Mouse (Mus musculus) neural tube, embryonic 15.5 days (tissue): ENCODE data around the gene Dnajb2. TPM values are rescaled to one million over a fixed set of nuclear protein-coding genes. Genes with fewer than 3 reads are reported as not detected.
A peak's percentile ranks its signal among the peaks of the same experiment; 100 is the strongest.

Experiments
- ATAC-seq: fragments of 200-750 bp; cut with Nextera tagmentation; 2 replicates; pipeline ENCODE4 v1.8.0; 2017; ENCODE audit warnings: mild to moderate bottlenecking, moderate TSS enrichment, moderate library complexity; ENCODE audit not compliant: low FRiP score
- H3K27ac ChIP-seq: fragments of 300-500 bp; sonication (generic); replicated peaks from 2 replicates; pipeline ENCODE4 v1.5.1; 2015; ENCODE audit warnings: mild to moderate bottlenecking, inconsistent platforms
- H3K27me3 ChIP-seq: fragments of 300-500 bp; sonication (generic); replicated peaks from 2 replicates; pipeline ENCODE4 v1.6.1; 2015; ENCODE audit warnings: inconsistent platforms
- H3K36me3 ChIP-seq: fragments of 300-500 bp; sonication (generic); 2 replicates; pipeline ENCODE4 v1.6.1; 2015; ENCODE audit warnings: inconsistent platforms
- H3K4me1 ChIP-seq: fragments of 300-500 bp; sonication (generic); 2 replicates; pipeline ENCODE4 v1.6.1; 2015; ENCODE audit warnings: inconsistent platforms
- H3K4me2 ChIP-seq: fragments of 300-500 bp; sonication (generic); 2 replicates; pipeline ENCODE4 v1.6.1; 2015; ENCODE audit warnings: inconsistent platforms, mild to moderate bottlenecking, moderate library complexity
- H3K4me3 ChIP-seq: fragments of 300-500 bp; sonication (generic); replicated peaks from 2 replicates; pipeline ENCODE4 v1.5.1; 2015; ENCODE audit warnings: mild to moderate bottlenecking, inconsistent platforms
- H3K9ac ChIP-seq: fragments of 300-500 bp; sonication (generic); replicated peaks from 2 replicates; pipeline ENCODE4 v1.6.1; 2015; ENCODE audit warnings: mild to moderate bottlenecking, inconsistent platforms
- H3K9me3 ChIP-seq: fragments of 300-500 bp; sonication (generic); replicated peaks from 2 replicates; pipeline ENCODE4 v1.6.1; 2016; ENCODE audit warnings: inconsistent platforms
- WGBS: fragments of 180-500 bp; shearing (Covaris S2); methylation state at CpG from one replicate; pipeline ENCODE4 v1.1.7; 2015; ENCODE audit warnings: mixed read lengths; 5-methylcytosine and 5-hydroxymethylcytosine counted together
- microRNA-seq: library from miRNA; unstranded; fragments of <30 nt; microRNA quantifications from one replicate; pipeline ENCODE4, GENCODE M21; 2017
- polyA plus RNA-seq: library from polyadenylated mRNA; unstranded; fragments of >200 nt; fragmentation: Nextera tagmentation; extraction: Ambion mirVana; gene quantifications from 2 replicates; pipeline ENCODE4 v1.2.1, GENCODE M21; 2015

The Dnajb2 gene
- polyA plus RNA-seq, 1 experiment from 2014 or later: 90.7 TPM

GRCm38 (mm10) chr1:75289376-75289775 is 53.2 kb downstream of the Dnajb2 start:
- Histone ChIP-seq H3K9me3 (no peaks in the 10 kb centered on the region), H3K9ac (no peak overlapping the region; the same call in 1 of the 2 replicates), H3K36me3 (no peaks in the 10 kb centered on the region), H3K4me2 (peak overlapping the region; percentile 20; the same call in 1 of the 2 replicates), H3K27me3 (no peaks in the 10 kb centered on the region), H3K4me1 (peaks cover 32% of the 10 kb centered on the region), H3K4me3 (no peak overlapping the region), H3K27ac (peak overlapping the region; percentile 89)
- ATAC-seq: peak; percentile 87
- WGBS: 1% methylated on average over 7 of the region's 7 CpGs

DNA sequence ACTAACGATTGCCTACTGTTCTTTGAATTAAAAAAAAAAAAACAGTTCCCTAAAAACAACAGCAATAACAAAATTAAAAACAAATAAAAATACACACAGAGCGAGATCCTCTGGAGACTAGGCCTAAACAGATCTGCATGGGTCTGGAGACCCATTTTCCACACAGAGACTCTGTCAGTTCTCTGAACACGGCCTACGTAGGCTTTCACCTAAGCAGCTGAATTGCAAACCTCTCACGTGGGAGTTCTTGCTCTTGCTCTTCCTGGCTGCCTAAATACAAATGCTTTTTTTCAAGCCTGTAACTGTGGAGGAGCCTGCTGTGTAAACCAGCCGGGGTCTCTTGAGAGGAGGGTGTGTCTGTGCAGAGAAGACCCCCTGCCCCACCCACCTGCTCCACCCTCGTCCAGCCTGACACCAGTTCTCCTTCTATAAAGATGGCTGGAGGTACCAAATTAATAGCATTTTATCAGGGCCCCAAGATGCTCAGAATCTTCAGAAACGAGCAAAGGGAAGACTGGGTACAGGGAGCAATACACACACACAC is 53.8 kb downstream of the Dnajb2 start:
- Histone ChIP-seq H3K27ac (peak overlapping the region; percentile 89), H3K4me1 (peaks cover 32% of the 10 kb centered on the region), H3K9me3 (no peaks in the 10 kb centered on the region), H3K4me3 (no peak overlapping the region), H3K27me3 (no peaks in the 10 kb centered on the region), H3K36me3 (no peaks in the 10 kb centered on the region), H3K9ac (no peak overlapping the region; the same call in 1 of the 2 replicates), H3K4me2 (no peak overlapping the region)
- WGBS: 15% methylated on average over 8 of the region's 8 CpGs
- ATAC-seq: peak; percentile 60

GRCm38 (mm10) chr1:75290582-75290981 is 54.4 kb downstream of the Dnajb2 start:
- ATAC-seq: peak; percentile 36
- Histone ChIP-seq H3K9ac (no peak overlapping the region), H3K27ac (peak overlapping the region; percentile 89), H3K4me1 (peaks cover 32% of the 10 kb centered on the region), H3K4me3 (no peak overlapping the region), H3K4me2 (no peak overlapping the region), H3K27me3 (no peaks in the 10 kb centered on the region), H3K9me3 (no peaks in the 10 kb centered on the region), H3K36me3 (no peaks in the 10 kb centered on the region)

GRCm38 (mm10) chr1:75291321-75291720 is 55.1 kb downstream of the Dnajb2 start:
- ATAC-seq: no peak
- no peak overlapping the region for H3K4me3 ChIP-seq
- H3K27ac ChIP-seq: no peak overlapping the region
- H3K27me3 ChIP-seq: no peaks in the 10 kb centered on the region
- H3K9ac ChIP-seq: no peak overlapping the region
- peaks cover 32% of the 10 kb centered on the region for H3K4me1 ChIP-seq
- no peaks in the 10 kb centered on the region for H3K9me3 ChIP-seq
- WGBS: 81% methylated on average over 8 of the region's 8 CpGs
- no peak overlapping the region for H3K4me2 ChIP-seq
- H3K36me3 ChIP-seq: no peaks in the 10 kb centered on the region

GRCm38 (mm10) chr1:75292476-75293330 is 56.5 kb downstream of the Dnajb2 start:
- H3K4me1 ChIP-seq: peaks cover 32% of the 10 kb centered on the region
- 62% methylated on average over 12 of the region's 12 CpGs for WGBS
- no peaks in the 10 kb centered on the region for H3K9me3 ChIP-seq
- no peak overlapping the region for H3K27ac ChIP-seq
- no peak overlapping the region for H3K9ac ChIP-seq
- ATAC-seq: no peak
- no peak overlapping the region for H3K4me3 ChIP-seq
- no peaks in the 10 kb centered on the region for H3K36me3 ChIP-seq
- H3K4me2 ChIP-seq: no peak overlapping the region
- H3K27me3 ChIP-seq: no peaks in the 10 kb centered on the region

- H3K4me2 ChIP-seq: no peak overlapping the region
- H3K9me3 ChIP-seq: no peaks in the 10 kb centered on the region
- WGBS: 88% methylated on average over 5 of the region's 5 CpGs
- no peak overlapping the region for H3K4me3 ChIP-seq
- H3K9ac ChIP-seq: no peak overlapping the region
- no peaks in the 10 kb centered on the region for H3K36me3 ChIP-seq
- ATAC-seq: no peak
- no peak overlapping the region for H3K27ac ChIP-seq
- no peaks in the 10 kb centered on the region for H3K27me3 ChIP-seq
- H3K4me1 ChIP-seq: peaks cover 27% of the 10 kb centered on the region
Measured at GRCm38 (mm10) chr1:75293331-75293701, 57.1 kb downstream of the Dnajb2 start.

- no peak for ATAC-seq
- Histone ChIP-seq H3K27ac (no peak overlapping the region), H3K4me3 (no peak overlapping the region), H3K27me3 (no peaks in the 10 kb centered on the region), H3K9me3 (no peaks in the 10 kb centered on the region), H3K9ac (no peak overlapping the region), H3K36me3 (no peaks in the 10 kb centered on the region), H3K4me1 (peaks cover 17% of the 10 kb centered on the region), H3K4me2 (no peak overlapping the region)
- WGBS: 87% methylated on average over 5 of the region's 5 CpGs
Measured at GRCm38 (mm10) chr1:75294294-75294693, 58.1 kb downstream of the Dnajb2 start.

Small RNAs within 50 kb of the gene (microRNA-seq; reads per million reads assigned to microRNA genes)
- not detected for gene Gm27943

Other genes starting within 250 kb of the Dnajb2 start
- gene Nhej1, start 111.2 kb upstream of the Dnajb2 start, polyA plus RNA-seq: 6.0 and 7.1 TPM in 2 replicates
- gene Slc23a3, start 102.5 kb upstream of the Dnajb2 start, polyA plus RNA-seq: not detected in 2 replicates
- 46.3 and 48.9 TPM in 2 replicates for gene Cnppd1, start 93.7 kb upstream of the Dnajb2 start, polyA plus RNA-seq
- gene Retreg2, start 93.6 kb upstream of the Dnajb2 start, polyA plus RNA-seq: 133 and 140 TPM in 2 replicates
- 37.3 and 40.0 TPM in 2 replicates for gene Zfand2b, start 67.8 kb upstream of the Dnajb2 start, polyA plus RNA-seq
- 54.0 and 54.9 TPM in 2 replicates for gene Abcb6, start 56.0 kb upstream of the Dnajb2 start, polyA plus RNA-seq
- 24.9 and 25.1 TPM in 2 replicates for gene Ankzf1, start 44.3 kb upstream of the Dnajb2 start, polyA plus RNA-seq
- 59.2 and 63.6 TPM in 2 replicates for gene Atg9a, start 44.2 kb upstream of the Dnajb2 start, polyA plus RNA-seq
- 16.2 and 17.5 TPM in 2 replicates for gene Glb1l, start 25.6 kb upstream of the Dnajb2 start, polyA plus RNA-seq
- 158 and 159 TPM in 2 replicates for gene Stk16, start 25.6 kb upstream of the Dnajb2 start, polyA plus RNA-seq
- 44.6 and 81.9 TPM in 2 replicates for gene Tuba4a, start 16.5 kb upstream of the Dnajb2 start, polyA plus RNA-seq
- gene A630095N17Rik, start 4.3 kb upstream of the Dnajb2 start, polyA plus RNA-seq: 0.29 TPM in 1 of 2 replicates, not detected in the other
- gene Ptprn, start 28.1 kb downstream of the Dnajb2 start, polyA plus RNA-seq: 25.6 and 32.4 TPM in 2 replicates
- gene Resp18, start 42.0 kb downstream of the Dnajb2 start, polyA plus RNA-seq: 241 and 302 TPM in 2 replicates
- gene Dnpep, start 81.6 kb downstream of the Dnajb2 start, polyA plus RNA-seq: 145 and 154 TPM in 2 replicates
- gene Des, start 123.9 kb downstream of the Dnajb2 start, polyA plus RNA-seq: 10.9 and 16.0 TPM in 2 replicates
- 20.1 and 21.7 TPM in 2 replicates for gene Speg, start 138.9 kb downstream of the Dnajb2 start, polyA plus RNA-seq
- 72.4 and 78.3 TPM in 2 replicates for gene Gmppa, start 199.5 kb downstream of the Dnajb2 start, polyA plus RNA-seq
- 22.9 and 31.6 TPM in 2 replicates for gene Asic4, start 214.0 kb downstream of the Dnajb2 start, polyA plus RNA-seq
- gene Chpf, start 242.9 kb downstream of the Dnajb2 start, polyA plus RNA-seq: 48.3 and 51.7 TPM in 2 replicates
- gene Tmem198, start 243.1 kb downstream of the Dnajb2 start, polyA plus RNA-seq: 40.2 and 50.7 TPM in 2 replicates